Mouse (Mus musculus): ENCODE measurements at regions not wholly inside any gene's neighbourhood (a gene's known extent, or its start where the extent isn't known, plus 50 kb on each side); places are given as distances from the start of the nearest gene placed in this dataset.
A peak's percentile ranks its signal among the peaks of the same experiment; 100 is the strongest.
"Not testable (repeated sequence)": the region's sequence is repeated elsewhere in the genome, so short reads cannot be mapped to it uniquely, and the experiment has no call there.

DNA sequence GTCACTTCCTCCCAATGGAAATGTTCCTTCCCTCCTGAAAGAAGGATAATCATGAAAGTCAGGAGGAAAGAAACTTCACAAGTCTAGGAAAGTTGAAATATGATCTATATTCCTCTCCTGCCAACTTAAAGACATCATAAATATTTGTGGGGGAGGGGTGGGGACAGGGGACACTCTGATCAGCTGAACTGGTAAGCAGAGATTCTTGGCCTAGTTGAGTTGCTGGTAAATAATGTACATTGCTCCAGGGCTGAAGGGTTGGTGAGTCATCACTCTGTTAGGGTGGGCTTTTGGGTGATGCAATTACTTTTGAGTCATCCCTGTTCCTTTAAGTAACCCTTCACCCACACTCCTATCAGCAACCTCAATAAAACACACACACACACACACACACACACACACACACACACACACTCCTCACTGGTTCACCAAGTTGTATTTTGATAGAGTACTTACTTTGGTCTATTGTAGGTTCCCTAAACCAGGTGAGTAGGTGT lies 56.0 kb downstream of the Ccdc71l start:
- no peak overlapping the region for H3K4me2 ChIP-seq (replicated peaks)

GRCm38 (mm10) chr12:32435126-32435525 lies 56.6 kb downstream of the Ccdc71l start:
- Histone ChIP-seq H3K4me2 (replicated peaks) (no peak overlapping the region), H3K4me1 (no peaks in the 10 kb centered on the region), H3K4me3 (no peak overlapping the region), H3K27me3 (replicated peaks) (no peaks in the 10 kb centered on the region), H3K36me3 (no peaks in the 10 kb centered on the region), H3K27ac (no peak overlapping the region), H3K9ac (no peak overlapping the region), H3K9me3 (no peaks in the 10 kb centered on the region)
- ATAC-seq (ENCODE audit: low FRiP score, low read depth), result no peak
- WGBS, result 63% methylated on average over 1 of the region's 1 CpGs

More for the DNA sequence above, 56.0 kb downstream of the Ccdc71l start:
- Histone ChIP-seq H3K4me1 (no peaks in the 10 kb centered on the region), H3K9ac (no peak overlapping the region), H3K27ac (no peak overlapping the region), H3K4me3 (no peak overlapping the region), H3K9me3 (no peaks in the 10 kb centered on the region), H3K27me3 (replicated peaks) (no peaks in the 10 kb centered on the region), H3K36me3 (no peaks in the 10 kb centered on the region)
- no peak for ATAC-seq (ENCODE audit: low FRiP score, low read depth)

GRCm38 (mm10) chr12:32438209-32438608 lies 59.7 kb downstream of the Ccdc71l start:
- no peak overlapping the region for H3K4me3 ChIP-seq
- no peaks in the 10 kb centered on the region for H3K27me3 ChIP-seq (replicated peaks)
- ATAC-seq (ENCODE audit: low FRiP score, low read depth), result no peak
- no peaks in the 10 kb centered on the region for H3K9me3 ChIP-seq
- no peaks in the 10 kb centered on the region for H3K4me1 ChIP-seq
- H3K27ac ChIP-seq, result no peak overlapping the region
- H3K9ac ChIP-seq, result no peak overlapping the region
- no peaks in the 10 kb centered on the region for H3K36me3 ChIP-seq
- 80% methylated on average over 1 of the region's 1 CpGs for WGBS
- no peak overlapping the region for H3K4me2 ChIP-seq (replicated peaks)

DNA sequence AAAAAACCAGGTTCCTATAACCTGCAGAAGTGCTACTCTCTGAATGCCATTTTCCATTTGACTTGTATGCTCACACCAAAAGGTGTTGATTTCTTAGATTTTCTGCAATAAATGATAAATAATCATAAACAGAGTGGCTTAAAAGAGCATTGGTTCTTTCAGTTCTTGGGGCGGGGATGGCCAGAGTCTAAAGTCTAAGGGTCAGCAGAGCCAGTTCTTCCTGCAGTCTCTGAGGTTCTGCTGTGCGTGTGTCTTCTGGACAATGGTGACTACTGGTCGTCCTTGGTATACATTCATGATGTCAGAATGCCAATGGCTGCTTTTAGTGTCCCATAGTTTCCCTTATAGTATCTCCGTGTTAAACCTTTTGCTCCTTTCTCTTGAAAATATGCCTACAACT lies 66.3 kb downstream of the Ccdc71l start:
- Histone ChIP-seq H3K9me3 (no peaks in the 10 kb centered on the region), H3K4me2 (replicated peaks) (no peak overlapping the region), H3K4me3 (no peak overlapping the region), H3K27me3 (replicated peaks) (no peaks in the 10 kb centered on the region), H3K4me1 (no peaks in the 10 kb centered on the region), H3K27ac (no peak overlapping the region), H3K36me3 (no peaks in the 10 kb centered on the region), H3K9ac (no peak overlapping the region)
- 82% methylated on average over 4 of the region's 4 CpGs for WGBS
- ATAC-seq (ENCODE audit: low FRiP score, low read depth), result no peak

GRCm38 (mm10) chr12:32445874-32446273 lies 67.4 kb downstream of the Ccdc71l start:
- no peaks in the 10 kb centered on the region for H3K9me3 ChIP-seq
- ATAC-seq (ENCODE audit: low FRiP score, low read depth), result no peak
- H3K27ac ChIP-seq, result no peak overlapping the region
- no peaks in the 10 kb centered on the region for H3K36me3 ChIP-seq
- no peak overlapping the region for H3K4me2 ChIP-seq (replicated peaks)
- no peaks in the 10 kb centered on the region for H3K27me3 ChIP-seq (replicated peaks)
- no peak overlapping the region for H3K9ac ChIP-seq
- no peaks in the 10 kb centered on the region for H3K4me1 ChIP-seq
- no peak overlapping the region for H3K4me3 ChIP-seq

- H3K27ac ChIP-seq, result no peak overlapping the region
- no peaks in the 10 kb centered on the region for H3K4me1 ChIP-seq
- no peak for ATAC-seq (ENCODE audit: low FRiP score, low read depth)
- no peaks in the 10 kb centered on the region for H3K36me3 ChIP-seq
- no peaks in the 10 kb centered on the region for H3K27me3 ChIP-seq (replicated peaks)
- H3K9me3 ChIP-seq, result no peaks in the 10 kb centered on the region
- H3K4me2 ChIP-seq (replicated peaks), result no peak overlapping the region
- no peak overlapping the region for H3K4me3 ChIP-seq
- no peak overlapping the region for H3K9ac ChIP-seq
These were observed 70.9 kb downstream of the Ccdc71l start for GRCm38 (mm10) chr12:32449373-32449772.

- Histone ChIP-seq H3K4me3 (no peak overlapping the region), H3K9ac (no peak overlapping the region), H3K9me3 (no peaks in the 10 kb centered on the region), H3K27me3 (replicated peaks) (no peaks in the 10 kb centered on the region), H3K27ac (no peak overlapping the region), H3K36me3 (no peaks in the 10 kb centered on the region), H3K4me2 (replicated peaks) (no peak overlapping the region), H3K4me1 (no peaks in the 10 kb centered on the region)
- 64% methylated on average over 1 of the region's 1 CpGs for WGBS
- no peak for ATAC-seq (ENCODE audit: low FRiP score, low read depth)
These were observed 72.7 kb downstream of the Ccdc71l start for GRCm38 (mm10) chr12:32451226-32451625.

DNA sequence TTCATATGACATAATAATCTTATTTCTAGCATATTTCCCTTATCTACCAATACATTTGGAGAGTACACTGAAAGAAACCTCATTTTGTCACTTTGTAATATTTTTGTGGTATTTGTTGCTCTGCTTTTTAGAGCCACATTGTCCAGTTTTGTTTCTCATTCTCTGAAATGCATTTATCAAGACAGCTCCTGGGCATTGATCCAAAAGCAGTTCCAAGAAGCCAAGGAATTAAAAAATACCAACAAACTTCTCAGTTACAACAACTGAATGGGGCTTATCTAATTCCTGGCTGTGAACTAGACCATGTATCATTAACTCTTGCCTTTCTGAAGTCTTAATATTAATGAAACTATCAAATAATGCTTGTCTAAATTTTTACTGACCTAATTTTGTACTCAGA lies 76.3 kb downstream of the Ccdc71l start:
- Histone ChIP-seq H3K36me3 (no peaks in the 10 kb centered on the region), H3K4me2 (replicated peaks) (no peak overlapping the region), H3K9ac (no peak overlapping the region), H3K4me3 (no peak overlapping the region), H3K27ac (no peak overlapping the region), H3K9me3 (no peaks in the 10 kb centered on the region), H3K4me1 (no peaks in the 10 kb centered on the region), H3K27me3 (replicated peaks) (no peaks in the 10 kb centered on the region)
- ATAC-seq (ENCODE audit: low FRiP score, low read depth), result no peak

GRCm38 (mm10) chr12:32455231-32455630 lies 76.7 kb downstream of the Ccdc71l start:
- not testable (repeated sequence) for H3K9ac ChIP-seq; H3K4me2 ChIP-seq (replicated peaks)

GRCm38 (mm10) chr12:32455913-32456312 lies 77.4 kb downstream of the Ccdc71l start:
- H3K9ac ChIP-seq, result no peak overlapping the region
- H3K27me3 ChIP-seq (replicated peaks), result no peaks in the 10 kb centered on the region
- ATAC-seq (ENCODE audit: low FRiP score, low read depth), result 0 out of 2 replicates have a peak, but pooled peaks have one; percentile 53
- no peaks in the 10 kb centered on the region for H3K4me1 ChIP-seq
- no peaks in the 10 kb centered on the region for H3K36me3 ChIP-seq
- H3K27ac ChIP-seq, result no peak overlapping the region
- H3K4me2 ChIP-seq (replicated peaks), result no peak overlapping the region
- no peaks in the 10 kb centered on the region for H3K9me3 ChIP-seq
- no peak overlapping the region for H3K4me3 ChIP-seq

More at GRCm38 (mm10) chr12:32455231-32455630, 76.7 kb downstream of the Ccdc71l start:
- WGBS, result 85% methylated on average over 3 of the region's 3 CpGs
- H3K9me3 ChIP-seq; H3K4me1 ChIP-seq; ATAC-seq (ENCODE audit: low FRiP score, low read depth); H3K36me3 ChIP-seq; H3K4me3 ChIP-seq; H3K27me3 ChIP-seq (replicated peaks); H3K27ac ChIP-seq: not testable (repeated sequence)

GRCm38 (mm10) chr12:32456796-32457195 lies 78.3 kb downstream of the Ccdc71l start:
- no peak overlapping the region for H3K4me2 ChIP-seq (replicated peaks)
- no peak overlapping the region for H3K27ac ChIP-seq
- no peaks in the 10 kb centered on the region for H3K9me3 ChIP-seq
- no peaks in the 10 kb centered on the region for H3K4me1 ChIP-seq
- H3K9ac ChIP-seq, result no peak overlapping the region
- no peak overlapping the region for H3K4me3 ChIP-seq
- no peak for ATAC-seq (ENCODE audit: low FRiP score, low read depth)
- WGBS, result 82% methylated on average over 4 of the region's 4 CpGs
- H3K36me3 ChIP-seq, result no peaks in the 10 kb centered on the region
- H3K27me3 ChIP-seq (replicated peaks), result no peaks in the 10 kb centered on the region

- no peaks in the 10 kb centered on the region for H3K4me1 ChIP-seq
- no peak overlapping the region for H3K4me2 ChIP-seq (replicated peaks)
- H3K9ac ChIP-seq, result no peak overlapping the region
- no peak overlapping the region for H3K4me3 ChIP-seq
- H3K27ac ChIP-seq, result no peak overlapping the region
- H3K9me3 ChIP-seq, result no peaks in the 10 kb centered on the region
- 66% methylated on average over 1 of the region's 1 CpGs for WGBS
- no peaks in the 10 kb centered on the region for H3K27me3 ChIP-seq (replicated peaks)
- no peak for ATAC-seq (ENCODE audit: low FRiP score, low read depth)
- no peaks in the 10 kb centered on the region for H3K36me3 ChIP-seq
These were observed 79.9 kb downstream of the Ccdc71l start for GRCm38 (mm10) chr12:32458386-32458785.

- Histone ChIP-seq H3K4me1 (no peaks in the 10 kb centered on the region), H3K9me3 (no peaks in the 10 kb centered on the region), H3K4me3 (no peak overlapping the region), H3K27ac (no peak overlapping the region), H3K4me2 (replicated peaks) (no peak overlapping the region), H3K36me3 (no peaks in the 10 kb centered on the region), H3K9ac (no peak overlapping the region), H3K27me3 (replicated peaks) (no peaks in the 10 kb centered on the region)
- WGBS, result 88% methylated on average over 4 of the region's 4 CpGs
- ATAC-seq (ENCODE audit: low FRiP score, low read depth), result no peak
These were observed 82.0 kb downstream of the Ccdc71l start for GRCm38 (mm10) chr12:32460330-32460998.

Data from neural tube, embryonic 12.5 days (tissue).